Mouse (Mus musculus): Measurements from ENCODE around the gene Mlycd.

DNA sequence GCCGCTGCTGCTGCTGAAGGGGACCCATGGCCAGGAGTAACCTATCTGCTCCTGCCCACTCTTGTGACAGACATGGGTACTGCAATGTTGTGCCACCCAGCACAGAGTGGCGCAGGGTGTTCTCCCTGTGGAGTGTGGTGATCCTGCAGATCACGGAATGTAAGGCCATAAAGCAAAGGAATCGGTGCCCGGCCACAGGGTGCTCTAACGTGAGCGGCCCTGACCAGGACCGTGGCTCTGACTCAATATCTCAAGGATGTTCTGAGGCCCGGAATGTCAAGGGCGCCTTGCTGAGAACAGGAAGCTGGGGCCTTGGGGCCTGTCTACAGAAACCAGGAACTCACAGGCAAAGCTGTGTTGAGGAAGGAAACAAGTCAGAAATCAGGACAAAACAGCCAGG lies 30.9 kb downstream of the Mlycd start:
- TF ChIP-seq CTCF (IDR thresholded peaks at IDR 0.05; ENCODE audit: low read depth): peak; percentile 33; the same call in 1 of the 2 replicates
- TF ChIP-seq EP300 (optimal IDR thresholded peaks at IDR 0.05): no peak
